Mouse (Mus musculus) inflammation-experienced regulatory T-cells, adult 6 months (primary cell): Measurements from ENCODE around the gene Panx1. TPM values are rescaled to one million over a fixed set of nuclear protein-coding genes. Genes with fewer than 3 reads are reported as not detected.
A peak's percentile ranks its signal among the peaks of the same experiment; 100 is the strongest.

Source experiments
- ATAC-seq: one replicate; pipeline ENCODE4 v1.8.0; 2017
- polyA plus RNA-seq, 3 experiments: library from polyadenylated mRNA; unstranded; fragments of 100-300 nt; shearing (Covaris generic); gene quantifications; one replicate each; pipeline ENCODE4 v1.2.1; 2017

Panx1 gene
- 10 to 100 TPM; 21.8 to 27.3 (median 22.6) TPM for polyA plus RNA-seq

GRCm38 (mm10) chr9:15045084-15045669 is at the start of gene Panx1:
TSS of gene Panx1 (minus strand) at chr9:15045478.
- ATAC-seq = peak; percentile 86

- no peak for ATAC-seq
Observed at GRCm38 (mm10) chr9:15068686-15069295, 23.5 kb upstream of the Panx1 start.

GRCm38 (mm10) chr9:15067995-15068685 is 22.9 kb upstream of the Panx1 start:
- ATAC-seq = no peak

GRCm38 (mm10) chr9:15064176-15064575 is 18.9 kb upstream of the Panx1 start:
- ATAC-seq = peak; percentile 70

- ATAC-seq = no peak
Observed at GRCm38 (mm10) chr9:15060847-15061246, 15.6 kb upstream of the Panx1 start.

- ATAC-seq = peak; percentile 64
Observed at GRCm38 (mm10) chr9:15060026-15060425, 14.7 kb upstream of the Panx1 start.

- peak; percentile 39 for ATAC-seq
Observed at GRCm38 (mm10) chr9:15045740-15046139, 462 bp upstream of the Panx1 start.

GRCm38 (mm10) chr9:15044391-15045083 is 741 bp downstream of the Panx1 start:
- peak; percentile 14 for ATAC-seq

GRCm38 (mm10) chr9:15041556-15041955 is 3.7 kb downstream of the Panx1 start:
- no peak for ATAC-seq

GRCm38 (mm10) chr9:15039848-15040247 is 5.4 kb downstream of the Panx1 start:
- ATAC-seq = no peak

GRCm38 (mm10) chr9:15037704-15038103 is 7.6 kb downstream of the Panx1 start:
- no peak for ATAC-seq

- no peak for ATAC-seq
Observed at GRCm38 (mm10) chr9:15037237-15037636, 8.0 kb downstream of the Panx1 start.

- no peak for ATAC-seq
Observed at GRCm38 (mm10) chr9:15036807-15037206, 8.5 kb downstream of the Panx1 start.

- no peak for ATAC-seq
Observed at GRCm38 (mm10) chr9:15036405-15036804, 8.9 kb downstream of the Panx1 start.

GRCm38 (mm10) chr9:15035979-15036378 is 9.3 kb downstream of the Panx1 start:
- no peak for ATAC-seq

GRCm38 (mm10) chr9:15034546-15035273 is 10.6 kb downstream of the Panx1 start:
- ATAC-seq = peak; percentile 57

- ATAC-seq = peak; percentile 38
Observed at GRCm38 (mm10) chr9:15033568-15034160, 11.6 kb downstream of the Panx1 start.

GRCm38 (mm10) chr9:15032797-15033196 is 12.5 kb downstream of the Panx1 start:
- ATAC-seq = no peak

GRCm38 (mm10) chr9:15030771-15031170 is 14.5 kb downstream of the Panx1 start:
- no peak for ATAC-seq

- ATAC-seq = peak; percentile 80
Observed at GRCm38 (mm10) chr9:15029025-15029727, 16.1 kb downstream of the Panx1 start.

- ATAC-seq = peak; percentile 34
Observed at GRCm38 (mm10) chr9:15027725-15028124, 17.6 kb downstream of the Panx1 start.
